Mouse (Mus musculus): ENCODE measurements around the gene Ptk6. TPM values are rescaled to one million over a fixed set of nuclear protein-coding genes. Genes with fewer than 3 reads are reported as not detected.

The Ptk6 gene
- polyA plus RNA-seq, 1 experiment from 2014 or later = not detected

- WGBS = 87% methylated on average over 17 of the region's 17 CpGs
- H3K9me3 ChIP-seq (replicated peaks) = no peaks in the 10 kb centered on the region
Measured at GRCm38 (mm10) chr2:181237251-181238014, 34.8 kb upstream of the Ptk6 start.

GRCm38 (mm10) chr2:181235681-181236566 lies 33.3 kb upstream of the Ptk6 start:
- no peak for ATAC-seq (ENCODE audit: insufficient number of reproducible peaks, low FRiP score)
- Histone ChIP-seq H3K27me3 (replicated peaks) (no peaks in the 10 kb centered on the region; the same call in 1 of the 2 replicates), H3K4me1 (replicated peaks) (no peaks in the 10 kb centered on the region), H3K4me3 (no peak overlapping the region), H3K36me3 (peaks cover 44% of the 10 kb centered on the region), H3K9me3 (replicated peaks) (no peaks in the 10 kb centered on the region), H3K27ac (ENCODE audit: poor library complexity, severe bottlenecking) (no peak overlapping the region), H3K9ac (no peak overlapping the region), H3K4me2 (no peak overlapping the region)
- WGBS = 77% methylated on average over 23 of the region's 23 CpGs

More at GRCm38 (mm10) chr2:181237251-181238014, 34.8 kb upstream of the Ptk6 start:
- Histone ChIP-seq H3K4me1 (replicated peaks) (peaks cover 7% of the 10 kb centered on the region; the same call in 1 of the 2 replicates), H3K4me3 (no peak overlapping the region), H3K9ac (no peak overlapping the region), H3K27ac (ENCODE audit: poor library complexity, severe bottlenecking) (no peak overlapping the region), H3K4me2 (no peak overlapping the region), H3K36me3 (peaks cover 34% of the 10 kb centered on the region), H3K27me3 (replicated peaks) (no peaks in the 10 kb centered on the region; the same call in 1 of the 2 replicates)
- ATAC-seq (ENCODE audit: insufficient number of reproducible peaks, low FRiP score) = no peak

GRCm38 (mm10) chr2:181234680-181235079 lies 32.1 kb upstream of the Ptk6 start:
- Histone ChIP-seq H3K9me3 (replicated peaks) (no peaks in the 10 kb centered on the region), H3K36me3 (peaks cover 53% of the 10 kb centered on the region), H3K4me3 (no peak overlapping the region), H3K4me2 (no peak overlapping the region), H3K27ac (ENCODE audit: poor library complexity, severe bottlenecking) (no peak overlapping the region), H3K27me3 (replicated peaks) (no peaks in the 10 kb centered on the region; the same call in 1 of the 2 replicates), H3K4me1 (replicated peaks) (no peaks in the 10 kb centered on the region), H3K9ac (no peak overlapping the region)
- no peak for ATAC-seq (ENCODE audit: insufficient number of reproducible peaks, low FRiP score)
- 91% methylated on average over 11 of the region's 11 CpGs for whole genome bisulfite sequencing

GRCm38 (mm10) chr2:181233443-181233842 lies 30.9 kb upstream of the Ptk6 start:
- H3K9me3 ChIP-seq (replicated peaks) = no peaks in the 10 kb centered on the region
- no peak overlapping the region for H3K9ac ChIP-seq
- ATAC-seq (ENCODE audit: insufficient number of reproducible peaks, low FRiP score) = no peak
- WGBS = 82% methylated on average over 15 of the region's 15 CpGs
- H3K4me3 ChIP-seq = no peak overlapping the region
- no peak overlapping the region for H3K4me2 ChIP-seq
- no peak overlapping the region for H3K27ac ChIP-seq (ENCODE audit: poor library complexity, severe bottlenecking)
- peaks cover 63% of the 10 kb centered on the region for H3K36me3 ChIP-seq
- no peaks in the 10 kb centered on the region; the same call in 1 of the 2 replicates for H3K27me3 ChIP-seq (replicated peaks)
- no peaks in the 10 kb centered on the region for H3K4me1 ChIP-seq (replicated peaks)

GRCm38 (mm10) chr2:181231171-181231570 lies 28.6 kb upstream of the Ptk6 start:
- Histone ChIP-seq H3K4me3 (no peak overlapping the region), H3K4me1 (replicated peaks) (no peaks in the 10 kb centered on the region), H3K36me3 (peaks cover 57% of the 10 kb centered on the region), H3K9me3 (replicated peaks) (no peaks in the 10 kb centered on the region), H3K27me3 (replicated peaks) (no peaks in the 10 kb centered on the region; the same call in 1 of the 2 replicates), H3K9ac (no peak overlapping the region), H3K4me2 (no peak overlapping the region), H3K27ac (ENCODE audit: poor library complexity, severe bottlenecking) (no peak overlapping the region)
- ATAC-seq (ENCODE audit: insufficient number of reproducible peaks, low FRiP score) = no peak
- 67% methylated on average over 20 of the region's 20 CpGs for WGBS

GRCm38 (mm10) chr2:181228335-181228734 lies 25.7 kb upstream of the Ptk6 start:
- 59% methylated on average over 1 of the region's 1 CpGs for WGBS
- no peaks in the 10 kb centered on the region for H3K4me1 ChIP-seq (replicated peaks)

GRCm38 (mm10) chr2:181227122-181227521 lies 24.5 kb upstream of the Ptk6 start:
- Histone ChIP-seq H3K9me3 (replicated peaks) (no peaks in the 10 kb centered on the region), H3K27ac (ENCODE audit: poor library complexity, severe bottlenecking) (no peak overlapping the region), H3K36me3 (peaks cover 36% of the 10 kb centered on the region), H3K4me3 (no peak overlapping the region), H3K4me1 (replicated peaks) (no peaks in the 10 kb centered on the region), H3K9ac (no peak overlapping the region), H3K4me2 (no peak overlapping the region), H3K27me3 (replicated peaks) (no peaks in the 10 kb centered on the region)
- ATAC-seq (ENCODE audit: insufficient number of reproducible peaks, low FRiP score) = no peak
- WGBS = 70% methylated on average over 3 of the region's 3 CpGs

More at GRCm38 (mm10) chr2:181228335-181228734, 25.7 kb upstream of the Ptk6 start:
- Histone ChIP-seq H3K27me3 (replicated peaks) (no peaks in the 10 kb centered on the region; the same call in 1 of the 2 replicates), H3K9ac (no peak overlapping the region; the same call in 1 of the 2 replicates), H3K36me3 (peaks cover 48% of the 10 kb centered on the region), H3K9me3 (replicated peaks) (no peaks in the 10 kb centered on the region), H3K27ac (ENCODE audit: poor library complexity, severe bottlenecking) (no peak overlapping the region), H3K4me2 (no peak overlapping the region), H3K4me3 (no peak overlapping the region)
- ATAC-seq (ENCODE audit: insufficient number of reproducible peaks, low FRiP score) = no peak

- no peak for ATAC-seq (ENCODE audit: insufficient number of reproducible peaks, low FRiP score)
- no peak overlapping the region for H3K27ac ChIP-seq (ENCODE audit: poor library complexity, severe bottlenecking)
- WGBS = 69% methylated on average over 2 of the region's 2 CpGs
Measured at GRCm38 (mm10) chr2:181224994-181225393, 22.4 kb upstream of the Ptk6 start.

GRCm38 (mm10) chr2:181220361-181220760 lies 17.8 kb upstream of the Ptk6 start:
- no peak overlapping the region for H3K9ac ChIP-seq
- H3K36me3 ChIP-seq = no peaks in the 10 kb centered on the region
- ATAC-seq (ENCODE audit: insufficient number of reproducible peaks, low FRiP score) = no peak
- WGBS = 56% methylated on average over 2 of the region's 2 CpGs
- H3K4me2 ChIP-seq = peak overlapping the region; percentile 72
- H3K4me1 ChIP-seq (replicated peaks) = peaks cover 16% of the 10 kb centered on the region
- H3K27ac ChIP-seq (ENCODE audit: poor library complexity, severe bottlenecking) = no peak overlapping the region
- no peaks in the 10 kb centered on the region for H3K9me3 ChIP-seq (replicated peaks)
- peaks cover 19% of the 10 kb centered on the region for H3K27me3 ChIP-seq (replicated peaks)
- peak overlapping the region; percentile 37; the same call in 1 of the 2 replicates for H3K4me3 ChIP-seq

More at GRCm38 (mm10) chr2:181224994-181225393, 22.4 kb upstream of the Ptk6 start:
- Histone ChIP-seq H3K4me2 (no peak overlapping the region), H3K27me3 (replicated peaks) (peaks cover 10% of the 10 kb centered on the region; the same call in 1 of the 2 replicates), H3K4me3 (no peak overlapping the region), H3K36me3 (peaks cover 20% of the 10 kb centered on the region), H3K9me3 (replicated peaks) (no peaks in the 10 kb centered on the region), H3K4me1 (replicated peaks) (peaks cover 5% of the 10 kb centered on the region), H3K9ac (no peak overlapping the region)

GRCm38 (mm10) chr2:181219538-181220216 lies 17.1 kb upstream of the Ptk6 start, which contains the start of gene Fndc11:
Gene Fndc11, plus strand, starts transcription at chr2:181220013.
- no peak within 1 kb of the TSS for H3K9ac ChIP-seq
- H3K27me3 ChIP-seq (replicated peaks) = peaks cover 23% of the 10 kb centered on the region
- 5% methylated on average over 25 of the region's 25 CpGs for WGBS
- H3K9me3 ChIP-seq (replicated peaks) = no peaks in the 10 kb centered on the region
- H3K27ac ChIP-seq (ENCODE audit: poor library complexity, severe bottlenecking) = 0 out of 2 replicates have a peak within 1 kb of the TSS, but pooled peaks have one; percentile 30
- peak within 1 kb of the TSS; percentile 37 for H3K4me3 ChIP-seq
- H3K36me3 ChIP-seq = no peaks in the 10 kb centered on the region
- peak within 1 kb of the TSS; percentile 72 for H3K4me2 ChIP-seq
- peak; percentile 91 for ATAC-seq (ENCODE audit: insufficient number of reproducible peaks, low FRiP score)
- H3K4me1 ChIP-seq (replicated peaks) = peaks cover 16% of the 10 kb centered on the region
